Mouse (Mus musculus): ENCODE data around the gene Hrc.

DNA sequence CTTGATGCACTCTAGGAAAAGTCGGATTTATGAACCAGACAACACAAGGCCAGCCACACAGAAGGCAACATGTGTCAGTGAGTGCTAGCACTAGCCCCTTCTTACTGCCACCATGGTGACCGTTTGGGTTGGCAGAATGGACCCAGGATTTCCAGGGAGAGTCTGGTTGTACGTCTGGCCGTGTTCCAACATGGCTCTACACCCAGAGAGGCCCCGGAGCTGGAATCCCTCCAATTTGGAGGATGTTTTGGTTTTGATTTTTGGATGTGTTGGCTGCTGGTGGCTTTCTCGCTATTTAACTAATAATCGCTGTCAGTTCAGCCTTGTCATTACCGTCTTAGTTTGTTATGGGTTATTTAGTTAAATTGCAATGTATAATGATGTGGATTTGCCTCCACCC lies 32.5 kb upstream of the Hrc start:
- TF ChIP-seq GATA1 (IDR thresholded peaks at IDR 0.05; ENCODE audit: low read length) (no peak), TAL1 (IDR thresholded peaks at IDR 0.05; ENCODE audit: low read length) (no peak)
